Mouse (Mus musculus) CH12.LX (cell line): Measurements from ENCODE around the gene Sstr3.

Source experiments
- BHLHE40 ChIP-seq: IDR thresholded peaks from 2 replicates; pipeline ENCODE4 v1.6.1; 2011; ENCODE audit warnings: mild to moderate bottlenecking, low read depth, low read length, improper control_type of control experiment
- CTCF ChIP-seq, 2 experiments: IDR thresholded peaks in 1 of 2; conservative IDR thresholded peaks in 1 of 2; 2 replicates each; pipeline ENCODE4 v1.5.1; 2011 to 2012; ENCODE audit warnings: low read depth in 2 of 2, low read length in 2 of 2, improper control_type of control experiment in 1 of 2, inconsistent platforms in 1 of 2, mild to moderate bottlenecking in 1 of 2, moderate library complexity in 1 of 2
- MAFK ChIP-seq: IDR thresholded peaks from 2 replicates; pipeline ENCODE4 v1.6.1; 2011; ENCODE audit warnings: low read length, improper control_type of control experiment; ENCODE audit not compliant: insufficient replicate concordance
- MAX ChIP-seq: IDR thresholded peaks from 2 replicates; pipeline ENCODE4 v1.6.1; 2011; ENCODE audit warnings: low read length, improper control_type of control experiment
- POLR2A ChIP-seq: IDR thresholded peaks from 2 replicates; pipeline ENCODE4 v1.6.1; 2011; ENCODE audit warnings: low read depth, mild to moderate bottlenecking, improper control_type of control experiment, low read length

- TF ChIP-seq BHLHE40 (no peak), CTCF (conservative IDR thresholded peaks at IDR 0.05 in 1 of 2, IDR thresholded peaks at IDR 0.05 in 1 of 2; ENCODE audit: low read depth in 2 of 2, low read length in 2 of 2) (no peak), POLR2A (no peak), MAX (no peak), MAFK (no peak)
Observed at GRCm38 (mm10) chr15:78585404-78585803, 40.9 kb upstream of the Sstr3 start.
